Mouse (Mus musculus) forebrain, embryonic 14.5 days (tissue): ENCODE measurements around the gene Aagab. TPM values are rescaled to one million over a fixed set of nuclear protein-coding genes. Genes with fewer than 3 reads are reported as not detected.
A peak's percentile ranks its signal among the peaks of the same experiment; 100 is the strongest.

ENCODE experiments used
- ATAC-seq: fragments of 200-750 bp; cut with Nextera tagmentation; 2 replicates; pipeline ENCODE4 v1.8.0; 2017; ENCODE audit warnings: mild to moderate bottlenecking, moderate library complexity
- DNase-seq: peaks from one replicate; pipeline ENCODE4 v3.0.0-alpha.2; 2015; ENCODE audit warnings: low spot score
- H3K27ac ChIP-seq: fragments of 300-500 bp; sonication (generic); 2 replicates; pipeline ENCODE4 v1.5.1; 2014; ENCODE audit warnings: low read depth, mild to moderate bottlenecking, control low read depth, low read length, moderate library complexity
- H3K27me3 ChIP-seq: fragments of 300-500 bp; sonication (generic); replicated peaks from 2 replicates; pipeline ENCODE4 v1.6.1; 2014; ENCODE audit warnings: low read length, control low read depth, mixed read lengths; ENCODE audit not compliant: control insufficient read depth, insufficient read depth
- H3K36me3 ChIP-seq: fragments of 300-500 bp; sonication (generic); 2 replicates; pipeline ENCODE4 v1.6.1; 2014; ENCODE audit warnings: low read length, control low read depth; ENCODE audit not compliant: control insufficient read depth, insufficient read depth
- H3K4me1 ChIP-seq: fragments of 300-500 bp; sonication (generic); 2 replicates; pipeline ENCODE4 v1.6.1; 2014; ENCODE audit warnings: antibody characterized with exemption, low read length, control low read depth; ENCODE audit not compliant: control insufficient read depth, insufficient read depth
- H3K4me2 ChIP-seq: fragments of 300-500 bp; sonication (generic); 2 replicates; pipeline ENCODE4 v1.6.1; 2014; ENCODE audit warnings: mild to moderate bottlenecking, control low read depth, low read length
- H3K4me3 ChIP-seq: fragments of 300-500 bp; sonication (generic); 2 replicates; pipeline ENCODE4 v1.5.1; 2014; ENCODE audit warnings: low read depth, low read length, control low read depth
- H3K9ac ChIP-seq: fragments of 300-500 bp; sonication (generic); 2 replicates; pipeline ENCODE4 v1.6.1; 2014; ENCODE audit warnings: mild to moderate bottlenecking, low read length, control low read depth, moderate library complexity
- H3K9me3 ChIP-seq: fragments of 300-500 bp; sonication (generic); replicated peaks from 2 replicates; pipeline ENCODE4 v1.6.1; 2016; ENCODE audit warnings: low read length, control low read depth, mixed read lengths; ENCODE audit not compliant: control insufficient read depth
- WGBS: fragments of 180-500 bp; shearing (Covaris S2); extraction: QIAGEN DNeasy Blood & Tissue Kit; methylation state at CpG from one replicate; pipeline ENCODE4 v1.1.7; 2014; 5-methylcytosine and 5-hydroxymethylcytosine counted together
- polyA plus RNA-seq: library from polyadenylated mRNA; unstranded; fragments of >200 nt; fragmentation: Nextera tagmentation; extraction: Ambion mirVana; gene quantifications from 2 replicates; pipeline ENCODE4 v1.2.1, GENCODE M21; 2014

The Aagab gene
- polyA plus RNA-seq, 1 experiment from 2014 or later: 50.1 TPM

DNA sequence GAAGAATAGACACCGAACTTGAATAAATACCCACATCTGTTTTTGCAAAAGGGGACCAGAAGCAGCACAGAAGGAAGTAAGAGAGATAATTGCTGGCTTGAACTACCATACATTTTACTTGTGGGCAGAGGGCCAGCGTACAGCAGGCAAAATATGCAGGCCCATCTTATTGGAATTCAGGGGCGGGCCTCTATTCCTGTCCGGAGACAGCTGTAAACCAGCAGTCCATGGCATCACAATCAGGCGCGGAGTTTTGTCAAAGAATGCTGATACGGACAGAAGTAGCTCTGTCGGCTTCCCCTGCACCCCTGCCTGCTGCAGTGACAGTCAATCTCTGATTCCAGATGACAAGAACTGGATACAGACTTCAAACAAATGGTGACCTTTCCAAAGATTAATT lies 33.7 kb upstream of the Aagab start:
- DNase-seq: peak; percentile 67
- H3K27me3 ChIP-seq: no peaks in the 10 kb centered on the region
- H3K4me3 ChIP-seq: no peak overlapping the region
- H3K4me2 ChIP-seq: no peak overlapping the region
- H3K9ac ChIP-seq: no peak overlapping the region
- no peak overlapping the region for H3K27ac ChIP-seq
- WGBS: 16% methylated on average over 8 of the region's 8 CpGs
- peaks cover 10% of the 10 kb centered on the region; the same call in 1 of the 2 replicates for H3K4me1 ChIP-seq
- peak; percentile 10; the same call in 1 of the 2 replicates for ATAC-seq
- H3K9me3 ChIP-seq: no peaks in the 10 kb centered on the region
- H3K36me3 ChIP-seq: no peaks in the 10 kb centered on the region

DNA sequence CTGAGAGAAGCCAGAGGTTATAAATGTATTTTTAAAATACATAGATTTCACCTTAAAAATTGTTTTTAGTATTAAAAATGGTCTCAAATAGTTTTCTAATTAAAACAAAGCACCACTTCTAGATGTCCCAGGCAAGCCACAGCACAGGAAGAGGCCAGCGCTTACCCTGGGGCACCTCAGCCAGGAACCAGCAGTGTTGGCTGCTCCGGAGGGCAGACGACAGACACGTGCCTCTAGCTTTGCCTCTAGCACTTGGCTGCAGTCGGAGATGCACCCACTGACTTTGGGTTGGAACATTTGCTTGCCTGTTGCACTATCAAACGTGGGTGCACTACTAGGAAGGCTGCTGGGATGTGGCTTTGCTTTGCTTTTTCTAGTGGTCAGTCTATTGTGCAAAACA lies 30.6 kb upstream of the Aagab start:
- Histone ChIP-seq H3K9me3 (no peaks in the 10 kb centered on the region), H3K27ac (no peak overlapping the region), H3K4me2 (no peak overlapping the region), H3K36me3 (no peaks in the 10 kb centered on the region), H3K4me1 (peaks cover 10% of the 10 kb centered on the region; the same call in 1 of the 2 replicates), H3K4me3 (no peak overlapping the region), H3K27me3 (no peaks in the 10 kb centered on the region), H3K9ac (no peak overlapping the region)
- no peak for DNase-seq
- 40% methylated on average over 6 of the region's 6 CpGs for WGBS
- ATAC-seq: no peak

DNA sequence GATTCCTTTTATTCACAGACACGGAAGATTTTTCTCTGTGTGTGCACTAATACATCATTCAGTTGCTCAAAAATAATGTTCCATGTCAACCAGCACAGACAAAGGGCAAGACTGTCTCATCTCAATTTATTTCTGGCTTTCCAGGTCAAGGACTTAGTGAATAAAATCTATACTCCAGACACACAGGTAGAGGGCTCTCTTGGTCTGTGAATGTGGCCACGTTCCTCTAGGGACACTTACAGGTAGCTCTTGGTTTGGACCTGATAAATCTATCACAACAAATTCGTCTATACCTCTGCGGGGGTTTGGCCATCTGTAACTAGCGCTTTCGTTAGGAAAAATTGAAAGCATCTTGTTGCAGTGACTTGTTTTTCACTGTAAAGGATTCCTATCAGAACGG lies 29.6 kb upstream of the Aagab start:
- 75% methylated on average over 7 of the region's 7 CpGs for WGBS

DNA sequence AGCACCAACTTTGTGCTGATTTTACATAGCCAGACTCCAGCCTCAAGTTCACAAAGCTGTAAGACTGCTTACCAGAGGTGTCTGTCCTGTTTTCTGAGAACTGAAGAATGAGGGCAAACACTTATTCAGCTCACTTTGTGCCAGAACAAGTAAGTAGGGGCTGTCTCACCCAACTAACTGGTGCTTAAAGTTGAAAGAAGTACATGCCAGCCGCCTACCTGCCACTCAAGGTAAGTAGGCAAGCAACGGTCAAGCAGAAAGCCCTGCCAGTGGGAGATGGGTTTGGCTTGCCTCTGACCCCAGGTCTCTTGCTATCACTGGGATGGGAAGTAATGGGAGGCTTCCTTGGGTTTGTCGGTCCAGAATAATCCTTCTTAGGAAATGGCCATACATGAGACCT lies 25.0 kb upstream of the Aagab start:
- H3K4me1 ChIP-seq: no peaks in the 10 kb centered on the region
- H3K9me3 ChIP-seq: no peaks in the 10 kb centered on the region
- DNase-seq (no peak), ATAC-seq (no peak)
- H3K9ac ChIP-seq: no peak overlapping the region
- no peak overlapping the region for H3K4me3 ChIP-seq
- no peaks in the 10 kb centered on the region for H3K27me3 ChIP-seq
- no peaks in the 10 kb centered on the region for H3K36me3 ChIP-seq
- no peak overlapping the region for H3K27ac ChIP-seq
- 82% methylated on average over 3 of the region's 3 CpGs for WGBS
- no peak overlapping the region for H3K4me2 ChIP-seq

More for the DNA sequence above, 29.6 kb upstream of the Aagab start:
- ATAC-seq (no peak), DNase-seq (no peak)
- no peak overlapping the region for H3K9ac ChIP-seq
- no peaks in the 10 kb centered on the region for H3K27me3 ChIP-seq
- H3K4me3 ChIP-seq: no peak overlapping the region
- H3K9me3 ChIP-seq: no peaks in the 10 kb centered on the region
- no peak overlapping the region for H3K27ac ChIP-seq
- H3K4me1 ChIP-seq: peaks cover 10% of the 10 kb centered on the region; the same call in 1 of the 2 replicates
- no peaks in the 10 kb centered on the region for H3K36me3 ChIP-seq
- no peak overlapping the region for H3K4me2 ChIP-seq

DNA sequence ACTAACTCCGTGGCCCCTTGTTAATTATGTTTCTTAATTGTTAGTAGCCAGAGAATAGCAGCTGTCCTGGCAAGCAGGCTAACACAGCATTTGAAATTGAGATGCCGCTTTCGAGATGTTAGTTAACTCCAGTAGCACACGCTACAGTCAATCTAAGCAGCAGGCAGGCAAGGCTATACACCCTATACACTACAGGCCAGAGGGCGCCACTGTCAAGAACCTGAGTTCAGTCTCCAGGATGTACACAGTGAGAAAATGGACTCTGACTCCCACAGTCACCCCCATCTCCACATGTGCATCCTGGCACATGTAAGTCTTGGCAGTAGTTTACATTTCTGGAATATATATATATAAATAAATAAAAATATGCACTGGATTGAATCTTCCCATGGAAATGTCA lies 22.8 kb upstream of the Aagab start:
- Histone ChIP-seq H3K9ac (no peak overlapping the region), H3K9me3 (no peaks in the 10 kb centered on the region), H3K4me1 (no peaks in the 10 kb centered on the region), H3K27ac (no peak overlapping the region), H3K36me3 (no peaks in the 10 kb centered on the region), H3K4me3 (no peak overlapping the region), H3K4me2 (no peak overlapping the region), H3K27me3 (no peaks in the 10 kb centered on the region)
- 70% methylated on average over 5 of the region's 5 CpGs for WGBS
- ATAC-seq (no peak), DNase-seq (no peak)

DNA sequence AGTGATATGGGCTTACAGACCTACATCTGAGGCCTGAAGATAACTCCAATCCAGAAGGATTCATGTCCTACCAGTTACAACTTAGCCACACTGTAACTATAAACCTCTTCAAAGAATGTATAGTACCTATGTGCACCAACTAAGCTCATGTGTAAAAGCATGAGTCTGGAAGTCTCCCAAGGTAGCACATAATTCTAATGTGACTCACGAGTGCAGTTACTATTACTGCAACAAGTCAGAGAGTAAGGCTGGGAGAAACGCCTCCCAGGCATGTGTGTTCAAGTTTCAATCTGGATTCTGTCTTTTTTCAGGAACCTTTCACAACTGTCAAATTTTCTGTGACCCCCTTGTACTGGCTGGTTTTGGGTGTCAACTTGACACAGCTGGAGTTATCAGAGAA lies 22.4 kb upstream of the Aagab start:
- Histone ChIP-seq H3K4me1 (no peaks in the 10 kb centered on the region), H3K4me2 (no peak overlapping the region), H3K27ac (no peak overlapping the region), H3K9ac (no peak overlapping the region), H3K27me3 (no peaks in the 10 kb centered on the region), H3K36me3 (no peaks in the 10 kb centered on the region), H3K4me3 (no peak overlapping the region), H3K9me3 (no peaks in the 10 kb centered on the region)
- 89% methylated on average over 2 of the region's 2 CpGs for WGBS
- ATAC-seq: no peak
- no peak for DNase-seq

DNA sequence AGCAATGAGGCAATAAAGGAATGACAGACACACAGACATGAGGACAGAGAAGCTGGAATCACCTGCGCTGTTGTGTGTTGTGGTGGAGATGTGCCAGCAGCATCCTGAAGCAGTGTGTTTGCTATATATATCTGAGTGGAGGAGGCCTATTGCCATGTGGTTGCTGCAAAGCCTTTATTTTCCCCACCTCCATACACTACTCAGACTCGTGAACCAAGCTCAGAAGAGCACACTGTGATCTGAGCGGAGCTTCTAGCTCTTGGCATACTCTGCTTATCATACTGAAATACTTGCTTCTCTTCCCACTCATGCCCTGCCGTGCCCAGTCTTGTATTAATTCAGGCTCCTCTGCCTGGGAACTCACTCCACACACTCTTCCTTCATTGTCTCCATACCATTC lies 20.7 kb upstream of the Aagab start:
- Histone ChIP-seq H3K9ac (no peak overlapping the region), H3K27ac (no peak overlapping the region), H3K4me1 (no peaks in the 10 kb centered on the region), H3K4me3 (no peak overlapping the region), H3K27me3 (no peaks in the 10 kb centered on the region), H3K9me3 (no peaks in the 10 kb centered on the region), H3K4me2 (no peak overlapping the region), H3K36me3 (no peaks in the 10 kb centered on the region)
- WGBS: 83% methylated on average over 4 of the region's 4 CpGs
- no peak for ATAC-seq
- no peak for DNase-seq

DNA sequence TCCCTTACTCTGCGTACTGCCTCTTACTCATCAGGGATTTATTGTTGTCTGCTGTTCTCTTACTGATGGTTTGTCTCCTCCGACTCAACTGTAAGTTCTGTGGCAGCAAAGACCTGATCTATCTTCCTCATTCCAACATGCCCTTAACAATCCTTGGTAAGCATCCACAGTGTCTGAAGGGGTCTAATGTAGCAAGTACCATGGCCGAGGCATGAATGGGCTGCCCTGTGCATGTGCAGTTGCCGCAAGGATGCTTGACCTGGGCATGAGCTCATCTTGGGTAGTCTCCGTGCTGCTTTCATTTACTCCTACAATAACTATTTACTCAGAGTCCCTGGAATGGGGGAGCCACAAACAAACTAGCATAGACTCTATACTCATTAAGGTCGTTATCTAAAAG lies 17.2 kb upstream of the Aagab start:
- H3K4me3 ChIP-seq: no peak overlapping the region
- WGBS: 86% methylated on average over 6 of the region's 6 CpGs
- no peaks in the 10 kb centered on the region for H3K9me3 ChIP-seq
- H3K9ac ChIP-seq: no peak overlapping the region
- no peak overlapping the region for H3K27ac ChIP-seq
- H3K27me3 ChIP-seq: no peaks in the 10 kb centered on the region; the same call in 1 of the 2 replicates
- H3K4me2 ChIP-seq: no peak overlapping the region
- H3K36me3 ChIP-seq: no peaks in the 10 kb centered on the region
- no peak for DNase-seq
- H3K4me1 ChIP-seq: no peaks in the 10 kb centered on the region
- no peak for ATAC-seq

DNA sequence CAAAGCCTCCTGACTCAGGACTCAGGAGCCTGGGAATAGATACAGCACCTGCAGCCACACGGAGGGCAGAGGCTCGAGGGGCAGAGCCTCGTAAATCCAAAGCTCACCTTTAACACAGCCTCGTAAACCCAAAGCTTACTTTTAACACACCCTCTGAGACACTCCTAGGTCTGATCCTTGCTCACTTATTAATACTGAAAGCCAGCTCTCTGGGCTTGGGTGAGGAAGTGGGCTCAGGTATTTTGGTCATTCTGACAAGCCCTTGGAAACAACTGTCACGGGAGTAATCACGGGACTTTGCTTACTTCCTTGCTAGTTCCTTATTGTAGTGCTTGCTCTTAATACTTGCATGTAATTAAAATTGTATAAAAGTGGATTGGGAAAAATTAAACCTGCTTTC lies 13.3 kb upstream of the Aagab start:
- H3K4me2 ChIP-seq: no peak overlapping the region
- no peaks in the 10 kb centered on the region; the same call in 1 of the 2 replicates for H3K27me3 ChIP-seq
- WGBS: 83% methylated on average over 6 of the region's 6 CpGs
- no peak overlapping the region for H3K4me3 ChIP-seq
- DNase-seq (no peak), ATAC-seq (no peak)
- H3K9me3 ChIP-seq: no peaks in the 10 kb centered on the region
- H3K36me3 ChIP-seq: no peaks in the 10 kb centered on the region
- H3K9ac ChIP-seq: no peak overlapping the region
- no peak overlapping the region for H3K27ac ChIP-seq
- no peaks in the 10 kb centered on the region for H3K4me1 ChIP-seq
